Mouse (Mus musculus) CD4-positive, CD25-positive, alpha-beta regulatory T cell, adult 2 months (primary cell): ENCODE measurements at regions not wholly inside any gene's neighbourhood (a gene's known extent, or its start where the extent isn't known, plus 50 kb on each side); places are given as distances from the start of the nearest gene placed in this dataset.

Experiments
- DNase-seq: peaks from one replicate; pipeline ENCODE4 v3.0.0-alpha.2; 2012; ENCODE audit warnings: low read depth, low spot score

DNA sequence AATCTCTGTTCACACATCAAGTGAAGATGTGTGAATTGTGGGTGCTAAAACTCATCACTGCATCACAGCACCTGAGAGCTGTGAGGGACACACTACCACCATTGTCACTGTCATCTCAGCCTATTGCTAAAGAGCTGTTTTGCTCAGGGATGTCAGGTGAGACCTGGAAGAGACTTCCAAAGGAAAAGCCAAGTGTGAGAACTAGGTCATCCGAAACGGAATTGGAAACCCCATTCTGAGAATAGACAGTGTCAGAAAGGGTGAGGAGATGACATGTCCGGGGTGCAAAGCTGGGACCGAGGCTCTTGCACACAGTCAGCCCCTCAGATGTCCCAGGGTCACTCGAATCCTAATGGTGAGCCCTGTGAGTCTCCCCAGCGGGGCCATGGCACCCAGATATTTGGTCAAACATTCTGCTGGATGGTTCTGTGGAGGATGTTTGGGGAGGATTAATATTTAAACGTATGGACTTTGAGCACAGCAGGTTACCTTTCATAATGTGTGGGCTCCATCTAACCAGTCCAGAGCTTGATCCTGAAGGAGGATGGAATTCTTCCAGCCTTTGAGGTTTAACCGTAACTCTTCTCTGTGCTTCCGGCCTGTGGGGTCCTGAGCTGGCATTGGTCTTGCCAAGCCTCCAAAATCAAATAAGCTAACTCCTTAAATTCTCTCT is 150.3 kb downstream of the Rpl14 start:
- no peak for DNase-seq

DNA sequence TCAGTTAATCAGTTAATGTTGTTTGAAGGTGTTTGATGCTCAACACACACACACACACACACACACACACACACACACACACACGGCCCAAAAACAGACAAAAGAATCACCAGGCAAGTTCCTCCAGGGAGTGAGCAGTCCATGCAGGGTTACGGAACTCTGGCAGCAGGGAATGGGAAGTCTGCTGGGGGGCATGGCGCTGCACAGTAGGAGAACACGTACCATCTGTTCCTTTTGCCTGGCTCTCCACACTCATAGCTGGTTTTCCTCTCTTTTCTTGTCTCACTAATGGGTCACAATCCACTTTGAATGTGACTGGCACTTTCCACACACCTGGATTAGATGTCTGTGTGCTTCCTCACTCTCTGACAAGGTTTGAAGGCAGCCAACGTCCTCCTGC is 151.8 kb downstream of the Rpl14 start:
- DNase-seq, result no peak

DNA sequence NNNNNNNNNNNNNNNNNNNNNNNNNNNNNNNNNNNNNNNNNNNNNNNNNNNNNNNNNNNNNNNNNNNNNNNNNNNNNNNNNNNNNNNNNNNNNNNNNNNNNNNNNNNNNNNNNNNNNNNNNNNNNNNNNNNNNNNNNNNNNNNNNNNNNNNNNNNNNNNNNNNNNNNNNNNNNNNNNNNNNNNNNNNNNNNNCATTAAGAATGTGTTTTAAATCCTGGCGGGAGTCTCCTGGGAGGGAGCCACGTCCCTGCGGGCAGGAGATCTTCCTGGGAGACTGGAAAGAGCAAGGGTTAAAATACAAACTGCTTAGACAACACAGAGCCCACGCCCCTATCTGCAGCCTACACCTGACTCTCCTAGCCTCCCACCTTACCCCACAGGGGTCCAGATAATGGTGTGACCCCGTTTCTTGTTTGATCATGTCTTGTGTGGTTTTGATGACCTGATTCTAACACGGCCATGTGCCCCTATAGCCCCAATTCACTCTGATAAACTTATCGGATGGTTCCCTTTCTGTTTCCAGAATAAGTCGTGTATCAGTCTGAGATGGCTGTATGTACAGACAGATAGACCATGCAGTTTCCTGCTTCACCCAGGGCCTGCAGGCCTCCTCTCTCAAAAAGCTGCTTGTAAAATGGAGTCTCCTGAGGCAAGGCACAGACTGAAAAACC is 160.8 kb downstream of the Rpl14 start:
- no peak for DNase-seq

DNA sequence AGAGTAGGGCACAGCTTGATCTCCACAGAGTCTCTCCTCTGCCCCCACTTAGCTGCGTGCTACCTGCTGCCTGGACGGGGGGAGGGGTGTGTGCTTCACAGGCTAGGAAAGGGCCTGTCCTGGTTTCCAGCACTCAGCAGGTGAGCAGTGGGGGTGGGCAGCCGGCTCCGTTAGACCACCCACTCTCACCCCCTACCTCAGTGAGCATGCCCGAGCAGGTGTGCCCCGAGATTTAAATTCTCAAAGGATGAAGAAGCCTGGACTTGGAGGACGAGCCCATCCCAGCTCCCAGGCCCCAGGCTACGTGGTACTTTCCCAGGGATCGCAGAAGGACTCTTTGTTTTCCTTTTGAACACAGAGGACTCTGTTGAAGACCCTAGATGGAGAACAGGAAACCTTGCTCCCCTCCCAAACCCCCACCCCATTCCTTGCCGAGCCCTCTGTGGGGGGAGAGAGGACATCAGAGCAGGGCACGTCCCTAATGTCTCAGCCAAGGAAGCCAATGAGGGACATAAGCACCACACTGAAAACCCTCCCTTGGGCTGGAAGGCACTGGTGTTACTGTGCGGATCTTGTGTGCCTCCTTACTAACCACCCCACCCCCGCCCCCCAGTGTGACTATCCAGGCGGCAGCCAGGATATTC is 161.5 kb downstream of the Rpl14 start:
- DNase-seq, result no peak

DNA sequence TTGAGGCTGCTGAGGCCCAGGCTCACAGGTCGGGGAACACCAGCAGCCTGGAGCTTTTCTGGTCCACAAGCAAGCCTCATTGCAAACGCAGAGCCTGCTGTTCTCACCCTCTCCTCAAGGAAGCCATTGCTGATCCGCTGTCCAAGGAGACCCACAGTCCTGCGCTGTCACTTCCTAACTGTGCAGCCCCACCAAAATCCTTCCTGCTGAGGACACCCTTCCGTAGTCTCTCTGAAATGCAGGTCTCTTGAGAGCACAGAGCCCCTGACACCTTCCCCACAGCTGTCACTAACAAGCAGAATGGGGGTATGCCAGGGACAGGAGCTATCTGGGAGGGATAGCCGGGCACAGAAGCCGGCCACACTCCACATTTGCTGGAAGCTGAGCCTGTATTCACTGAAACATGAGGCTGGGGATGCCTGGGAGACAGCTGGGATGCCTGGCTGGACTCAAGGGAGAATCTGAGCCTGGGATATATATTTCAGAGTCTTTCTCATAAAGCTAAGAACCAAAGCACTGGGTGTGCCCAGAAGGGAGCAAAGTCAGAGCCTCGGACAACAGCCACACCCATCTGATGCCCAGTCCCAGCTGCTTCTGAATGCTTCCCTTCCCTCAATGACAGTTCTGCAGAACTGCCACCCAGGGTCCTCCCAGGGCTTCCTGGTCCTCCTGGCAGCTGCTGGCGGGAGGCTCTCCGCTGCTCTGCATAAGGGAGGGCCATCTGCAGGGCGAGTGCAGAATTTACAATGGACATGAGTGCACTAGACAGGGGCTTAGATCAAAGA is 162.6 kb downstream of the Rpl14 start:
- DNase-seq, result no peak

DNA sequence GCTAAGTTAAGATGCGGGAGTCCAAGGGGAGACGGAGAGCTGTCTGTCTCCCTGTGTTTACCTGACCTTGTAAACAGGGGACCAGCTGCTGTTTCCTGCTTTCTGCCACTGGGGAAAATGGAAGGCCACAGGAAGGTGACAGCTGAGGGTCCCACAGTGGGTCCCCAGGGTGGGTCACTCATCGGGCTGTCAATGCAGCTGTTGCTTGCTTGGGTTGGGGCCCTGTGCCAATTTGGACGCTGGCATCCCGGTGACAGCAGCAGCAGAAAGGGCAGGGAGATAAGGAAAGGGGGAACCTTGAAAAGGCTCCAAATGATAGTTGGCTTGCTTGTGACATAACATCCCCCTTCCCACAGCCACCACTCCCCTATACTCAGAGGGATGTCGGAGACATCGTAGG is 164.0 kb downstream of the Rpl14 start:
- DNase-seq, result no peak

DNA sequence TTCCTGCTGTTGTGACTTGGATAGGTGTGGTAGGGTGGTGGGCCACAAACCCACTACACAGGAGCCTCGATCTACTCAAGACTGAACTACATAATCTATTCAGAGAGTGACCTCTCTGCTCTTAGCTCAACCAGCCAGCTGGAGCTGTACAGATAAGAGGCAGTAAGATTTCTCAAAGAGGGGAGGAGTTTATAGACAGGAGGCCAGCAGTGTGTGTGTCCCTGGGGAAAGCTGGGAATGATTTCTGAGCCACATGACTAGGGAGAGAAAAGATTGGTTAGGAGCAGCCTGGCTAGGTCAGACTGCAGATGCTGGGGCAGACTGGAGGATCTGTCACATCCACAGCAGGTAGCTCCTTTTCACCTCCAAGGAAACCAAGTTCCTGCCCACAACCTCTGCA is 166.7 kb downstream of the Rpl14 start:
- no peak for DNase-seq

DNA sequence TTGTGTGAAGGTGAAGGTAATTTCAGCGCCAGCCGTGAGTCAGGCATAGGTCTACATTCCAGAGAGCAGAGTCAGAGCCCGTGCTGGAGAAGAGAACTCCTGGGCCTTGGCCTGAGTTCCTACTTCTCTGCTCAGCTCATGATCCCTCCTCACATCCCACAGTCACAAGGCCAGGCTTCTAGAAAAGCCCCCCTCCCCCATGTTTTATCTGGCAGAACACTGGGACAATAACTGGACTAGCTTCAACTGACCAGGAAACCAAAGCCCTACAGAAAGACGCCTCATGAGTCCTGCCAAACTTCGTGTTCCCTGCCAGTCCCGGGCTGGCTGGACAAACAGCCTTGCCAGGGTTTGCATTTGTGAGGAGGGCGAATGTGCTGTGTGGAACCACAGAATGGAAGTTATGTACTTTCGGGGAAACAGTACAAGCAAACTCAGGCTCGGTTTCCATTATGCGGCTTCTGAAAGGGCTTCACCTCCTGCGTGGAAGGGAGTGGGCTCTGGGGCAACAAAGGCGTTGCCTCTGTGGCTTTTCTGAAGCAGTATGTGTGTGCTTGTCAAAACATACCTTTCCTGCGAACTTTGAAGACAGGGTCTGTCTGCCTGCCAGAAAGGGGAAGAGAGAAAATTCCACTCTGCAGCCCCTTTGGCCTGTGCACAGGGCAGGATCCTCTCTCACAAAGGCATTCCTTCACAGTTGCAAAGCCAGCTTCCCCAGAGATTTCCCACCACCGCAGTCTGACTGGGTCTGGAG is 168.1 kb downstream of the Rpl14 start:
- DNase-seq, result no peak

DNA sequence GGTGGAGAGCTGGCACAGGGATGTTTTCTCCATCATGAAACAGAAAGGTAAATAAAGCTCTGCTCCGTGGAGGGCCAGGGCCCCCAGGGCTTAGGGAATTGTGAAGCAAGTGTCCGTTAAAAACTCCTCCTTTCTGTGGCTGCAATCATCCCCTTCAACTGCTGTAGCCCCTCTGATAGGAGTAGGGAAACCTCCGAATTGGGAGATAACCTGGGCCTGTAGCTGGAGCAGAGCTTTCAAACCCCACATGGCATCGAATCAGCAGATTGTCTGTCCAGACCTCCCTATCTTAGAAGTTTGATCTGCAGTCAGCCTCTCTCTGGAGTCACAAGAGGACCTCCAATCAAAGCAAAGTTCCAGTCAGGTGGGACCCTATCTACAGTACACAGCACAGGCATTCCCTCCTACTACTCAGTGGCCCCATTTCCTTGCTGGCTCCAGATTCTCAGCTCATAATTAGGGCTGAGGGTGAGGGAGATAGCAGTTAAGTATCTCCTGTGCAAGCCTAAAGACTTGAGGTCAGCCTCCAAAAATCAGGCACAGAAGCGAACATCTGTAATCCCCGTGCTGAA is 168.8 kb downstream of the Rpl14 start:
- no peak for DNase-seq

DNA sequence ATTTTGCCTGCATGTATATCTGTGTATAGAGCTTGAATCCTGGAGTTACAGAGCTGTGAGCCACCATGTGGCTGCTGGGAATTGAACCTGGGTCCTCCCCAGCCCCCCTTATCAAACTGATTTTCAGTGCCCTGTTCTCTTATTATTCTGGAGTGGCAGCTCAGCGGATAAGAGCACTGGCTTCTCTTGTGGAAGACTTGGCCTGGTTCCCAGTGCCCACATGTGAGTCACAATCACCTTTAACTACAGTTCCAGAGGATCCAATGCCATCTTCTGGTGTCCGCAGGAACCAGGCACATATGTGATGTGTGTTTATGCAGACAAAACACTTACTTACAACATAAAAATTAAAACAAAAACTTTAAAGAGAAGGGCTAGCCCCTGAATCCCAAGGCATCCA is 170.3 kb downstream of the Rpl14 start:
- DNase-seq, result no peak

DNA sequence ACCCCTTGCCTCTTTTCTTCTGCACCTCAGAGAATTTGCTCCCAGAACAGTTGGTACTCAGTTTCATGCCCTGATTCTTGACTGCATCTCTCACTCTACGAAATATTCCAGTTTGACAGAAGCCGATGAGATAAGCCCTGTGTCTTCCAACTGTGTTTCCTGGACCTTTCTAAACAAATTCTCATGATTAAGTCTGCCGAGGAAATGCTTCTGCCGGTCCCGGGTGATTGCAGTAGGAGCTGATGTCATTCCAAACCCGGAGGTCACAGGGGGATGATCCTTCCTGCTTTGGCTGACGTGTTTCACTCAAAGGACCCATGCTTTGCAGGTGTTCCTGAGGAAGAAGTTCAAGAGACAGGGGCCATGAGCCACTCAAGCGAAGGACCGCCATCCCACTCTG is 172.2 kb downstream of the Rpl14 start:
- no peak for DNase-seq

DNA sequence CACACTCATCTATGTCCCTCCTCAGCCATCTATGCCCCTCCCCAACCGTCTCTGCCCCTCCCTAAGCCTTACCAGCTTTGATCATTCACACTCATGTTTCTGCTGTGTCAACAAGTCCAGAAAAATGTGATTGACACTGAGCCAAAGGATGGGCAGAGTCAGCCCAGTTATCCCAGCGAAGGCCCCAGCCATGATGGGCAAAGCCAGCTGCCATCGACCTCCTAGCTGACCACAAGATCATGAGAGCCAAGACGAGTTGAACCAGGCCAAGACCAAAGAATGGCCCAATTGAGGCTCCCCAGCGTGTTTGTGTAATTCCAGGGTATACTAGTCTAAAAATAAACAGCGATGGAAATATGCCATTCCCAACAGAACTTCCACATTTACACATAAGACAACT is 174.4 kb downstream of the Rpl14 start:
- no peak for DNase-seq

DNA sequence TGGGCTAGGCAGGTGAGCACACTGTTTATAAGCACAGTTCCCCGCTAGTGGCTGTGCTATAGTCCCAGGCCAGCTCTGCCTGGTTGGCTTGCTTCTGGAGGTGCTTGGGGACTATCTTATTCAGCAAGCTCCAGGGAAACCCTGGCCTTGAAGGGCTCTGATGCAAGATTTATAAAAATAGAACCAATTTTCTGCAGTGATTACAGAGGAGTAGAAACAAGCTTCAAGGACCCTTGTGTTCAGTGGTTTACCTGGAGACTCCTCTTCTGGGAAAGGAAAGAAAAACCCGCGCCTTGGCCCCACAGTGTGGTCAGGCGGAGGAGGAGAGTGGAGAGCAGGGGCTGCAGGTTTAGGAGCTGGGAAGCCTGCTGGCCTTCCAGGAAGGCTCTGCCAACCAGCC is 178.2 kb upstream of the Ctnnb1 start:
- DNase-seq, result no peak

DNA sequence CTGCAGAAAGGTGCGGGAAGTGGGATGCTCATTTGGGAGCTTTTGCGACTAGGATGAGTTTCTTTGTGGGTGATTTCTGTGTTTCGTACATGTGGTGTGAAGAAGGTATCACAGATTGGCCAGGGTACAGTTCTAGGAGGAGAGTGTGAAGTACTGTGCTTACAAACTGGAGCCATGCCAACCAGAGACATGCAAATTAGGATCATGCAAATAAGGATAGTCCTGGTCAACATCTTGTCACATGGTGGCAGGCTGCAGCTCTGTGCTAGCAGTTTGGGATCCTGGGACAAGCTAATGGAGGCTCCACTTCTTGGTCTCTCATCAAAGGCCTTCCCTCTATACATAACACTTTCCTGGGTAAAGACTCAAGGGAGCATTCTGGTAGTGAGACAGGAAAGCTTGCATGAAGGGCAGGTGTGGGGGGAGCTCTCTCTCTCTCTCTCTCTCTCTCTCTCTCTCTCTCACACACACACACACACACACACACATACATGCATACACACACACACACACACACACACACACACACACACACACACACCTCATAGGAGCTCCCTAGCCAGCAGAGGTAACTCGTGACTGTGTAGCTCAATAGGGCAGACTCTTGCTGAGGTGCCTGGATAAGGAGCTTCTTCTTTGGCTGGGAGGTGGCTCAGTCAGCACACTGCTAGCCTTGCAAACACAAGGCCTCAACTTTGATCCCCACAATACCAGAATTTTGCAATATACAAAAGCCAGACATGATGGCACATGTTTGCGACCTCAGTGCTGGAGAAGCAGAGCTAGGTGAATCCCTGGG is 177.1 kb upstream of the Ctnnb1 start:
- DNase-seq, result no peak

DNA sequence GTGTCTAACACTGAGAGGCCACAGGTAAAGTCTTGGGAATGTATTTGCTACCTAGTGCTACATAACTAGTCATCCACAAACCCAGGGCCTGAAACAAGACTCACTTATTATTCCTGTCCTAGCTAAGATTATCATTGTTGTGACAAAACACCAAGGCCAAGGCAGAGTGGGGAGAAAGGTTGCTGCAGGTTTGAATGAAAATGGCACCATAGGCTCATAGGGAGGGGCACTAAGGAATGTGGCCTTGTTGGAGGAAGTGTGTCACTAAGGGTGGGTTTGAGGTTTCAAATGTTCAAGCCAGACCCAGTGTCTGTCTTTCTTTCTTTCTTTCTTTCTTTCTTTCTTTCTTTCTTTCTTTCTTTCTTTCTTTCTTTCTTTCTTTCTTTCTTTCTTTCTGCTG is 174.9 kb upstream of the Ctnnb1 start:
- no peak for DNase-seq

DNA sequence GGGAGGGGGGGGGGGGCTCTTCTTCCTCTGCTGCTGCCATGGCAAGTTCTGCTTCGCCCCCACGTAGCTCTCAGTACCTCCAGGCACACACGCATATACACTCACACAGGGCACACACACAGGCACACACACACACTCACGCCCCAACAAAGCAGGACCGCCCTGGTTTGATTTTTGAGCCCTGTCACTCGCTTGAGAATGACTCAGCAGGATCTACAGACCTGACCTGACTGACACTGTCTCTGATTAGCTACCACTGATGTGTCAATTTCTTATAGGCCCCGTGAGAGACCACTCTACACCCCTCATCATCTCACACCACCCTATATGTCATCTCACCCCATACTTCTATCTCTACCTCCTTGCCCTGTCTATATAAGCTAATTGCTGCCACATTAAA is 173.5 kb upstream of the Ctnnb1 start:
- DNase-seq, result no peak

DNA sequence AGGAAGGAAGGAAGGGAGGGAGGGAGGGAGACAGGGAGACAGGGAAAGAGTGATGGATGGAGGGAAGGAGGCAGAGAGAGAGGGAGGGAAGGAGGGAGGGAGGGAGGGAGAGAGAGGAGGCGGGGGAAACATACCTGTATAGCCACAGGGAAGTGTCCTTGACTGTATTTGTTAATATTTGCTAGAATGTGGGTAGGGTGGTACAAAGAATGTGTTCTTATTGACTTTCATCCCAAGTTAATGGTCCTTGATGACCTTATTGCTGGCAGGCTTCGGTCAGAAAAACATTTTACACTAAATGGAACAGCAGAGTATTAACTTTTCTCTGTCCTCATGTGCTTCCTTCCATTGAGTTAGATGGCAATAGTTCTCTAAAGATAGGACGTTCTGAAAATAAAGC is 171.0 kb upstream of the Ctnnb1 start:
- DNase-seq, result no peak

DNA sequence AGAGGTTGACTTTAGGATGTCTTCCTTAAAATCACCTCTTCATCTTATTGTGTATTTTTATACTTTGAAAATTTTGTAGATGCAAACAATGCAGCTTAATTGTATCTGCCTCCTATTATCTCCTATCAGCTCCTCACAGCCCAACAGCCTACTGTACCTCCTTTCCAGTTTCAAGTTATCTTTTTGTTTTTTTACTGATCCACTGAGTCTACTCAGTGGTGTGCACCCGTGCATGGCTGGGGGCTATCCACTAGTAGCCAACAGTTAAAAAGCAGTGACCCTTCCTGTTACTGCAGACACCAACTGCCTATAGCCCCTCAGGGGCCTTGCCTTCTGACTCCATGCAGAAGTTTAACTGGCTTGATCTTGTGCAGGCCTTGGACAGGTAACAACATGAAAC is 170.4 kb upstream of the Ctnnb1 start:
- no peak for DNase-seq

DNA sequence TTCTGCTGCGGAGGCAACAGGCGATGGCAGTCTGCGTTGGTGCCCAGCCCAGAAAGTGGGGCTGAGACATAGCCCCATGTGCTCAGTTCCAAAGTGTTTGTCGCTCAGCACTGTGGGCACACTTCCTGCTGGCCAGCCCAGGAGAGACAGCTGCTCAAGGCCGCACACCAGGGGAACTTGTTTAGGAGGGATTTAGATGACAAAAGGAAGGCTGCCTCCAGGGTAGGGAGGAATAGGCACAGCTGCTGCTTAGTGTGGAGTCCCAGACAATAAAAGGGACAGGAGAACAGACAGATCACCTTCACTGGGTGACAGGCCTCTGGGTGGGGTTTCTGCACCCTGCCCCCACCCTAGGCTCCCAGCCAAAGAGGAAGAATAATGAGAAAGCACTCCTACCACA is 169.2 kb upstream of the Ctnnb1 start:
- no peak for DNase-seq

DNA sequence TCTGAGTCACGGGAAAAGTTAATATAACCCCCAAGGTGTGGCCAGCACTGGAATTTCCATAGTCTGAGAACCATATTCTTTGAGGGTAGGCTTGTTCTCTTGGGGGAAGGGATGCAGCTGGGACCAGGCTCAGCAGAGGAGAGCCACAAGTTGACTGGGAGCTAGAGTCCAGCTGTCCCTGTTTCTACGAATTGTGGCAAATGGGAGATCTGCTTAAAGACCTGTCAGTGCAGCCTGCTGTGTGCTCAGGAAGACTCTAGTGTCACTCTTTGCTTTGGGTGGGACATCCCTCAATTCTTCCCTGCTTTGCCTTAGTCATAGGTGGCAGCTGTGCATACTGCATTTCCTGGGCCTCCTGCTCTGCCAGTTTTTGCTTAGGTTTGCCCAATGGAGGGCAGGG is 165.2 kb upstream of the Ctnnb1 start:
- DNase-seq, result no peak

DNA sequence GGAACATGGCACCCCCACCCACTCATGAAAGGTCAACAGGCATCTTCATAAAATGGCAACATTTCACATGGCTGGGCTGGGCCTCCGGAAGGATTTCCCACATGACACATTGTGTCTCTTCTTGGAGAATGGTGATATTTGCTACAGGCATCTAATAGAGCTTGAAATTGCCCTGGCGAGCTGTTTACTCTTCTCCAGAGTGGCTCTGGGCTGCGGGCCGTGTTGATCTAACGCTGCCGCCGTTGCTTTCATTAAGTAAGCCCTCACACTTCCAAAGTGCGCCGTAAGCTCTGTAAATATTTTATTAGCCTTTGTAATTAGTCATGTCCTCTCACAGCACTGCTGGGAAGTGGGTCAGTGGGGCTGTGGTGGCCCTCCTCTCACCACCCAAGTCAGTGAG is 164.4 kb upstream of the Ctnnb1 start:
- DNase-seq, result no peak
